In genomic region chr3:90118132-90118790, GRCm38 (mm10) we compare ENCODE assay signal across 10 mouse cellular contexts. TPM values are rescaled to one million over a fixed set of nuclear protein-coding genes. Genes with fewer than 3 reads are reported as not detected.
DNase-seq lines count a peak whose midpoint lies in the region; ATAC-seq lines count a peak whose summit lies in the region.
"Had no signal": no experiment of that assay in that cellular context is flagged by ENCODE, and none has a peak within 500 bp of the region (broad histone marks: within the 10 kb centered on the region; RNA-seq: fewer than 3 reads in every experiment).

No protein-coding gene starts in this region.

- intact Hi-C loops in gastrocnemius, postnatal 14 days (cut with DNase I; ENCODE audit: low total_unique reads): no loop called here

- peak; percentile 97 for ATAC-seq in frontal cortex, adult (ENCODE audit: low TSS enrichment)
- ATAC-seq in forebrain, embryonic 15.5 days (replicated peaks): no peak

- DNase-seq in frontal cortex, postnatal 10 days (ENCODE audit: low spot score in 2 of 2): no peak
- DNase-seq in NIH3T3 (ENCODE audit: low read depth) (peak; percentile 87), liver (no peak)
- DNase-seq in gastrocnemius, postnatal 14 days: peak; percentile 43
- peak; percentile 29 for DNase-seq in lung, postnatal 14 days
- no peak for DNase-seq in kidney, adult 18-20 months

- H3K27me3 ChIP-seq in forebrain, embryonic 15.5 days: no peaks in the 10 kb centered on the region
- H3K27me3 ChIP-seq: heart, embryonic 15.5 days; limb, embryonic 15.5 days had no signal

- no peak overlapping the region for H3K27ac ChIP-seq in forebrain, embryonic 15.5 days (replicated peaks)
- H3K27ac ChIP-seq: heart, embryonic 15.5 days; limb, embryonic 15.5 days had no signal

- H3K4me3 ChIP-seq in forebrain, embryonic 15.5 days: no peak overlapping the region
- H3K4me3 ChIP-seq: heart, embryonic 15.5 days; limb, embryonic 15.5 days had no signal

- no peaks in the 10 kb centered on the region for H3K36me3 ChIP-seq in forebrain, embryonic 15.5 days
- H3K36me3 ChIP-seq: heart, embryonic 15.5 days; limb, embryonic 15.5 days had no signal

- WGBS in forebrain, embryonic 15.5 days: 89% methylated on average over 13 of the region's 13 CpGs

- no peak overlapping the region for H3K4me2 ChIP-seq in forebrain, embryonic 15.5 days (replicated peaks)
- H3K4me2 ChIP-seq: heart, embryonic 15.5 days; limb, embryonic 15.5 days had no signal

- H3K9ac ChIP-seq in forebrain, embryonic 15.5 days (replicated peaks): no peak overlapping the region
- H3K9ac ChIP-seq: heart, embryonic 15.5 days; limb, embryonic 15.5 days had no signal

- no peaks in the 10 kb centered on the region for H3K4me1 ChIP-seq in forebrain, embryonic 15.5 days
- H3K4me1 ChIP-seq: heart, embryonic 15.5 days; limb, embryonic 15.5 days had no signal

- H3K9me3 ChIP-seq in forebrain, embryonic 15.5 days: no peaks in the 10 kb centered on the region
- H3K9me3 ChIP-seq: heart, embryonic 15.5 days; limb, embryonic 15.5 days had no signal

RNA-seq across cellular contexts. Expression of gene Nup210l, which starts 14.3 kb away (rescaled TPM):
- under 1 TPM; 0.04 to 0.08 TPM for total RNA-seq in gastrocnemius, postnatal 14 days (2021)
- 0.23 and 0.29 TPM in 2 replicates for polyA plus RNA-seq in forebrain, embryonic 15.5 days (2015; fragmentation: Nextera tagmentation; extraction: Ambion mirVana)

RNA-seq across cellular contexts. Expression of gene Tpm3, which starts 45.8 kb away (rescaled TPM):
- 100 to 1,000 TPM; 346 to 601 TPM for total RNA-seq in gastrocnemius, postnatal 14 days (2021)
- 448 and 450 TPM in 2 replicates for polyA plus RNA-seq in forebrain, embryonic 15.5 days (2015; fragmentation: Nextera tagmentation; extraction: Ambion mirVana)

Comparison
In these comparisons a context has a peak if more than half of its experiments do, and no peak if none do; other contexts are left out.
1. DNase-seq: peak in NIH3T3 (single experiment), gastrocnemius, postnatal 14 days (single experiment) and lung, postnatal 14 days (single experiment); none in frontal cortex, postnatal 10 days (0 of 2), kidney, adult 18-20 months (single experiment) and liver (single experiment).